In the genomic region with DNA sequence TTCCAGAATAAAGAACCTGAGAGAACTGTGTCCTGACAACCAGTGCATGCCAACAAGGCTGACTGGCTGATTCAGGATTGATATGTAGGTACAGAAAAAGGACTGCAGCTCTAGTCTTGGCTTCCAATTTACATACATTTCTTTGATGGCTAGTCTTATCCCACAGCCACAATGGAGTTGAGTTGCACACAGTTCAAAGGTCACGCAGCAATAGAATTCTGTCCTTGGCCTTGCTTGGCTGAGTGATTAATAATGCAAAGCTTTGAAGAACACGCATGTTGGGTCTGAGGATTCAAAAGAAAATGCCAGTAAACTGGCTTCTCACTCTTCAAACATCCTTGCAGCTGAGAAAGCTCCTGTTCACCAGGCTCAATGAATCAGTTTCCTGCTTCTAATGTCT, we compare ENCODE assay signal across 20 mouse cellular contexts.
"Had no signal": no experiment of that assay in that cellular context is flagged by ENCODE, and none has a peak within 500 bp of the region (broad histone marks: within the 10 kb centered on the region; RNA-seq: fewer than 3 reads in every experiment).

No protein-coding gene starts in this region.

- H3K4me3 ChIP-seq: limb, embryonic 12.5 days; limb, embryonic 15.5 days; neural tube, embryonic 12.5 days; neural tube, embryonic 15.5 days had no signal

- H3K27me3 ChIP-seq: limb, embryonic 12.5 days; limb, embryonic 15.5 days; neural tube, embryonic 12.5 days; neural tube, embryonic 15.5 days had no signal

- H3K36me3 ChIP-seq: limb, embryonic 12.5 days; limb, embryonic 15.5 days; neural tube, embryonic 12.5 days; neural tube, embryonic 15.5 days had no signal

- H3K4me1 ChIP-seq: limb, embryonic 12.5 days; limb, embryonic 15.5 days; neural tube, embryonic 12.5 days had no signal

- H3K27ac ChIP-seq: limb, embryonic 12.5 days; limb, embryonic 15.5 days; liver, embryonic 14.5 days; macrophage; neural tube, embryonic 12.5 days; neural tube, embryonic 15.5 days; stomach, postnatal 0 days had no signal

- H3K9ac ChIP-seq: limb, embryonic 12.5 days; limb, embryonic 15.5 days; liver, embryonic 14.5 days; liver, postnatal 0 days; lung, embryonic 14.5 days; neural tube, embryonic 12.5 days; neural tube, embryonic 15.5 days had no signal

- ATAC-seq: liver, postnatal 0 days; lung, postnatal 0 days had no signal

- DNase-seq: kidney, adult 9 months; kidney, postnatal 25 days; left cerebral cortex, postnatal 4 days; liver, postnatal 0 days; lung, embryonic 14.5 days; right cerebral cortex, adult 18-20 months; right cerebral cortex, postnatal 14 days; right cerebral cortex, postnatal 4 days; thymus, adult 2 months; thymus, postnatal 14 days; thymus, postnatal 4 days had no signal

- H3K4me2 ChIP-seq: limb, embryonic 12.5 days; limb, embryonic 15.5 days; liver, embryonic 11.5 days; lung, embryonic 14.5 days; neural tube, embryonic 12.5 days; neural tube, embryonic 15.5 days had no signal

- H3K9me3 ChIP-seq: limb, embryonic 12.5 days; limb, embryonic 15.5 days; neural tube, embryonic 12.5 days; neural tube, embryonic 15.5 days had no signal
